Mouse (Mus musculus) brain, embryonic 14.5 days (tissue): Measurements from ENCODE around the gene Hspd1.

ENCODE experiments used
- CTCF ChIP-seq: fragments of 200-500 bp; IDR thresholded peaks from 2 replicates; pipeline ENCODE4 v1.5.1; 2012; ENCODE audit warnings: inconsistent platforms, mild to moderate bottlenecking, moderate library complexity, borderline replicate concordance; ENCODE audit not compliant: insufficient read depth, insufficient read length; ENCODE audit errors: extremely low read depth
- POLR2A ChIP-seq: fragments of 200-500 bp; IDR thresholded peaks from 2 replicates; pipeline ENCODE4 v1.6.1; 2012; ENCODE audit warnings: mild to moderate bottlenecking, inconsistent platforms, borderline replicate concordance; ENCODE audit not compliant: poor library complexity, insufficient read depth, insufficient read length, severe bottlenecking; ENCODE audit errors: extremely low read depth

GRCm38 (mm10) chr1:55061099-55061498 lies 26.9 kb downstream of the Hspd1 start:
- TF ChIP-seq POLR2A (no peak), CTCF (no peak)
